Mouse (Mus musculus): Measurements from ENCODE around the gene Bbs5. TPM values are rescaled to one million over a fixed set of nuclear protein-coding genes. Genes with fewer than 3 reads are reported as not detected.
A peak's percentile ranks its signal among the peaks of the same experiment; 100 is the strongest.
"Not testable (repeated sequence)": the region's sequence is repeated elsewhere in the genome, so short reads cannot be mapped to it uniquely, and the experiment has no call there.

Gene Bbs5
- total RNA-seq, 2 experiments from 2014 or later: 5.2 to 19.5 TPM

DNA sequence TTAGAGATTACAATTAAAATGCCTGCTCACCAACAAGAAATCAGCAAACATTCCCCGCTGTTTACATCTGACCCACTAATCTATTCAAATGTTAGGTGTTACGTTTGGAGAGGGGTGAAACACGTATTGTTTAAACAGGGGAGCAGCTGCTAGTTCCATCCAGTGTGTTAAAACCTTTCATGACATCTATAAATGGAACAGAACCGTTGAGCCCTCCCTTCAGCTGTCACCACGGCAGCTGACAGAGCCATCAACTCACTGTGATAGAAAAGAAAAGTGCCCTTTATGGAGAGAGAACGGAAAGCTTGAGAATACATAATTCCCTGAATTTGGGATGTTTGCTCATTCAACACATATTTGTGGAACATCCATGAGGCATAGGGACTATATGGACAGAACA, 21.4 kb downstream of the Bbs5 start:
- ATAC-seq (replicated peaks; ENCODE audit: poor library complexity, severe bottlenecking): no peak

DNA sequence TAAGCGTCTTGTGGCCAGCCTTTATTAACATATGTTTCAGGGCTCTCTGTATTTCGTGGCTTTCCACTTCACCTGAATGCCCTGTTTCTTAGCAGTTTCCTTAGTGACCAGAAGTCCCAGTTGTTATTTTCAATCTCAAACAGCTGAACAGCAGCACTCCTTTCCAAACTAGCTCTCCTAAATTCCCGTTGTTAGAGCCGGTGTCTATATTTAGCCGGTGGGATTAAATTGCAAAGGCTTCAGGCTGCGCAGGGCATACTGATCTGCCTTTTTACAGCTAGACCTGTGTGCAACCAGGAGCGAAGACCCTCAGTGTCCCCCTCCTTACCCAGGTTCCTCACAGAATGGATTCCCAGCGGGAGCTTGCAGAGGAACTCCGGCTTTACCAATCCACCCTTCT, 22.9 kb downstream of the Bbs5 start, which contains the start of gene Klhl41:
Gene Klhl41 (plus strand): TSS at position 268 of the 400 bp plus-strand sequence.
- ATAC-seq (replicated peaks; ENCODE audit: poor library complexity, severe bottlenecking): no peak

DNA sequence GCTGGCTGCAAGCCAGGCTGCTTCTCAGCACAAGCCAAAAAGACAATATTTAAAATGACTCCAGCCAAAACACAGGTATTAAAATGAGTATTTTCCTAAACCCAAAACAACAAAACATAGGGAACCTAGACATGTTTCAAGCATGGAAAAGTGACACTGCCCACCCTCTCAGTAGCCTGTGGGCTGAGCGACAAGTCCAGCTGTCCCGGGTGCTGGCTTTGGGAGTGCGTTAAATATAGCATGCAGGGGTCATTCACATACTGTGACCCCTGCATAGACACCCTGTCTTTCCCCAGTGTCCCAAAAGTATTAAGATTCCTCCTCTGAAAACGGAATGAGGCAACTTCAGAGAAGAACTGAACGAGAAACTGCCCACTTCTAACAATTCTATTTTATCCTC, 26.8 kb downstream of the Bbs5 start:
- no peak for ATAC-seq (replicated peaks; ENCODE audit: poor library complexity, severe bottlenecking)

DNA sequence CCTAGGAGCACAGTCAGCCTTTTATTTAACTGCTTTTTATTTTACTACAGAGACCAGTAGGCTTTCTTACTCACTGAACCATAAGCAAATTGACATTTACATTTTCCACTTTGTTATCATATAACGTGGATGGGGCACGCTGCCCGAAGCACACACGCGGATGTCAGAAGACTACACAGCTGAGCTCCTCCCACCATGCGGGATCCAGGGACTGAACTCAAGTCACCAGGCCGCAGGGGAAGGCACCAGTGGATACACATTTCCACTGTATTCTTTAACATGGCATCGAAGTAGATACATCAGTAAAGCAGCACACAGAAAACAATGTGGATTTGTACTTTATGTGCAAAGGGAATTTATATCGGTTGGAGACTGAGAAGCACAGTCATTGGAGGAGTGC, 28.3 kb downstream of the Bbs5 start:
- ATAC-seq (replicated peaks; ENCODE audit: poor library complexity, severe bottlenecking): no peak

DNA sequence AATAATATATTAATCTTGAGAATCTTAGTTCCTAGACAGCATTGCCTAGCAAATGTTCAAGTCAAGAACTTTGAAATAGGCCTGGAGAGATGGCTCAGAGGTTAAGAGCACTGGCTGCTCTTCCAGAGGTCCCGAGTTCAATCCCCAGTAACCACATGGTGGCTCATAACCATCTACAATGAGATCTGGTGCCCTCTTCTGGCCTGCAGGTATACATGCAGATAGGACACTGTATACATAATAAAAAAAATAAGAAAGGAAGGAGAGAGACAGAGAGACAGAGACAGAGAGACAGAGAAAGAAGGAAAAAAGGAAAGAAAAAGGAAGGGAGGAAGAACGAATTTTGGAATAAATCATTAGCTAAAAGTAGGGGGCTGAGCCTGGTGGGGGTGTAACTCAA, 29.7 kb downstream of the Bbs5 start:
- no peak for ATAC-seq (replicated peaks; ENCODE audit: poor library complexity, severe bottlenecking)

DNA sequence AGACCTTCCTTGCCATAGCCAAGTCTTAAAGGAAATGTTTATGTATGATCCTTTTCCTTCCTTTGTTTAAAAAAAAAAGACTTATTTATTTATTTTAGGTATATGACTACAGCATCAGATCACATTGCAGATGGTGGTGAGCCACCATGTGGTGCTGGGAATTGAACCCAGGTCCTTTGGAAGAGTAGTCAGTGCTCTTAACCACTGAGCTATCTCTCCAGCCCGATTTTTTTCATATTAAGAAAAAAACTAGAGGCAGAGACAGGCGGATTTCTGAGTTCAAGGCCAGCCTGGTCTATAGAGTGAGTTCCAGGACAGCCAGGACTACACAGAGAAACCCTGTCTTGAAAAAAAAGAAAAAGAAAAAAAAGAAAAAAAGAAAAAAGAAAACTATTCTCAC, 30.2 kb downstream of the Bbs5 start:
- not testable (repeated sequence) for ATAC-seq (replicated peaks; ENCODE audit: poor library complexity, severe bottlenecking)

DNA sequence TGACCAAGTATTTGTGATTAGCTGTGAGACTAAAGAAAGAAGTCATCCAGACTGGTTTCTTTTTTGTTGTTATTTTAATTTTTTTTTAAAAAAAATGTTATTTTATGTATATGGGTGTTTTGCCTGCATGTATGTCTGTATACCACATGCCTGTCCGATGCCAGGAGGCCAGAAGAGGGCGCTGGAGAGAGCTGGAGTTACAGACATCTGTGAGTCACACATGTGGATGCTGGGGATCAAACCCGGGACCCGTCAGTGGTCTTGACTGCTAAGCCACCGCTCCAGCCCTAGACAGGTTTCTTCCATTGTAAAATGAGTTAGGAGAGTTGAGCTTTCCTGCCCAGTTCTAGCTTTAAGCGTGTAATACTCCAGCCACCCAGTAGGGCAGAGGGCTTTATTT, 33.0 kb downstream of the Bbs5 start:
- peak; percentile 37; the same call in 1 of the 2 replicates for ATAC-seq (replicated peaks; ENCODE audit: poor library complexity, severe bottlenecking)

DNA sequence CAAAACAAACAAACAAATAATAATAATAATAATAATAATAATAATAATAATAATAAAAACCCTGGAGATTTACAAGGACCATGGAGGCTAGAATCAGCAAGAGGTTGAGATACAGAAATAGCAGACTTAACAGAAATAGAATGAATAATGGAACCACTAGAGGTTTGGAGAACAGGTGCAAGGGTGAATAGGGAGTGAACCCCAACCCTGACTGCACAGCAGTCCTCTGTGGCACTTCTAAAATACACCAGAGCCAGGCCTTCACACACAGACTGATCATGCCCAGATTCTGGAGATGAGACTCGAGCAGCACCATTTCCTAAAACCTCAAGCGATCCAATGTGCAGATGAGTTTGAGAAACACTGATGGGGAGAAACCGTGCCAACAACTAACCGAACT, 35.0 kb downstream of the Bbs5 start:
- ATAC-seq (replicated peaks; ENCODE audit: poor library complexity, severe bottlenecking): no peak

DNA sequence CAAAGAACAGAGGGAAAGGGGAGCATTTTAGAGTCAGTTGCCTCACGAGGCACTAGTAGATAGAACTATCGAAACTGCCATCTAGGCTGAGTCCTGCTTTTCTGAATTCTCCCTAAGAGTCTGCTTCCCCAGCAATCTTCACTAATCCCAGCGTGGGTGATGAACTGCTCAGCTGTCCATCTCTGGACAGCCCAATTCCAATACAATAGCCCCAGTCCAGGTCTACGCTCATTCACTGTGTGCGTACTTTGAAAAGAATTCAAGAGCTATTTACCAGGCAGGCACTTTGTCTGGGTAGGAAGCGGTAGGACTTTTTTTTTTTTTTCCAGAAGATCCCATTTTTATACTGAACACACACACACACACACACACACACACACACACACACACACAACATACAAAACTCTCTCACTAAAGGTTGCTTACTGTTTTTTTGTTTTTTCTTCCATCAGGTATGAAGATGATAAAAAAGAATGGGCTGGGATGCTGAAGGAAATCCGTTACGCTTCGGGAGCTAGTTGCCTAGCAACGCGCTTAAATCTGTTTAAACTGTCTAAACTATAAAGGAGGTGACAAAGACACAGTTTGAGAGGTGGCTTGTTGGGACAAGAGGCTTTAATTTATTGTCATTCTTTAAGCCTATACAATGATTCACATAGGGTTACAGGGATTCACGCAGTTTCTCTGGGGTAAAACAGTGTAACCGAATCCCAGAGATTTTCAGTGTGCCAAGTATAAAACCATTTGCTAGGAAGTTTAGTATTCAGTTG, 36.2 kb downstream of the Bbs5 start:
- no peak for ATAC-seq (replicated peaks; ENCODE audit: poor library complexity, severe bottlenecking)

DNA sequence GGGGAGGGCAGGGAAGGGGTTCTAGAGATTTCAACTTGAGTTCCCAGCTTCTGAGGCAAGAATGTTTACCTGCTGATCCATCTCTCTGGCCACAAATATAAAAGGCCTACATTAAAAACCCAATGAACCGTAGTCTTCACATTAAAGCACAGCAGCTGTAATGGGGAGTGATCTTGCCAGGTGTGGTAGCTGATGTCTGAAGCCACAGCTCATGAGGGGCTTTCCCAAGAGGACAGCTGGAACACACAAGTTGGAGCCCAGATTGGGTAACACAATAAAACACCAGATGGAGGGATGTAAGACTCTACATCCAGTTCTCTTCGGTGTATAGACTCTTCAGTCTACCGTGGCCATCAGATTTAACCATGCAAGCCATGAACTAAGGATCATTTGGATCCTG, 37.5 kb downstream of the Bbs5 start:
- no peak for ATAC-seq (replicated peaks; ENCODE audit: poor library complexity, severe bottlenecking)

DNA sequence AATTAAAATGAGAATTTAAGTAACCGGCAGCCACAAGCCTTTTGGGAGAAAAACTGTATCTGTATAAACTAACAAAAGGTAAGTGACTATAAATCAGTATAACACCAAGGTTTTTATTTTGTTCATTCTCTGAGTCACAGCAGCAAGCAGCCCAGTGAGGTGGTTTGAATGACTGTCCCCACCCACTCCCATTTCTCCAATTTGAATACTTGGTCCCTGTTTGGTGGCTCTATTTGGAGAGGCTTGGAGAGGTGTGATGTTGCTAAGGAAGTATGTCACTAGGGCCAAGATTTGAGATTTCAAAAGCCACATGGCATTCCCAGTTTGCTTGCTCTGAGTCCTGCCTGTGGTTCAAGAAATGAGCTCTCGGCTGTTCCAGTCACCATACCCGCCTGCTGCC, 43.2 kb downstream of the Bbs5 start:
- ATAC-seq (replicated peaks; ENCODE audit: poor library complexity, severe bottlenecking): no peak

DNA sequence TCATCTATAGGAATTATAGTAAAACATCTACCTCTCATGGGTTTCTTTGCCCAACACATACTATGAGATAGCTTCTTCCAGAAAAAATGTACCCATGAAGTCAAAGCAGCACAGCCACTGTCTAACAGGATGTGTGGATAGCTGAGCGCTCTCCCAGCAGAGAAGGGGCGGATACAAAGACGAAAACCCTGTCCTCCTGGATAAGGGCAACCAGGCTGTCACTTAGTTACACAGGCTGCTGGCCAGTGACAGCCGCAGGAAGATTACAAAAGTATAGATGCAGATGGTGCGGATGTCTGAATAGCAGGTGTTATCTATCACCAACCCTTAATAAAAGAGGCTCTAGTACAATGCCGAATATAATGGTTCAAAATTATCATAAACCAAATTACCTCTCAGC, 43.9 kb downstream of the Bbs5 start:
- no peak for ATAC-seq (replicated peaks; ENCODE audit: poor library complexity, severe bottlenecking)

DNA sequence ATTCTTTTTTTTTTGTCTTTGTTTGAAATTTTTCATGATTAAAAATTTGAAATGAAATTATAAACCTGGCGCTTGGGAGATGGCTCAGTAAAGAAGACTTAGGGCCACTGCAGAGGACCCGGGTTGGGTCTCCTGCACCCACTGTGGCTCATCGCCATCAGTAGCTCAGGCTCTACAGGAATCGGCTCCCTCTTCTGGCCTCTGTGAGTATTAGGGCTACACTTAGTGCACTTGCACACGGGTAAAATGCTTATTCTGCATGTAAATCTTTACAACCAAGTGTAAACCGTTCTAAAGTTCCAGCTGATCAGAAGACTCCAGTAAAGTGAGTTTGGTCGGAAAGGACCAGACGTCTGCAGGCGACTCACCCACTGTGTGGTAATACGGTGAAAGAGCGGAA, 46.5 kb downstream of the Bbs5 start:
- no peak for ATAC-seq (replicated peaks; ENCODE audit: poor library complexity, severe bottlenecking)

DNA sequence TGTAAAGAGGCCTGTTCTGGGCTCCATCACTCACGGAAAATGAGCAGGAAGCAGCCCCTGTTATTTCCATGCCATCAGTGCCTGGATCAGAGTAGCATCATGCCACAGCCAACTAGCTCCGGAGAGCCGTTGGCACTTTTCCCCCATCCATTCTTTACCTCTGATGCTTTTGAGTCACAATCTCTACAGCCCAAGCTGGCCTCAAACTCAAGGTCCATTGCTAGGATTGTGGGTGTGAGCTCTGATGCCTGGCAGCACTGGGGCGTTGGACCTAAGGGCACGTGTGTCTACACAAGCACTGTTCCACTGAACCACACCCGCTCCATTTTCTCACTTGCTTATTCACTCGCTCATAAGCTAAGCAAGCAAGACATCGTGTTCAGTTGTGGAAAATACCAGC, 53.5 kb downstream of the Bbs5 start:
- ATAC-seq (replicated peaks; ENCODE audit: poor library complexity, severe bottlenecking): no peak

DNA sequence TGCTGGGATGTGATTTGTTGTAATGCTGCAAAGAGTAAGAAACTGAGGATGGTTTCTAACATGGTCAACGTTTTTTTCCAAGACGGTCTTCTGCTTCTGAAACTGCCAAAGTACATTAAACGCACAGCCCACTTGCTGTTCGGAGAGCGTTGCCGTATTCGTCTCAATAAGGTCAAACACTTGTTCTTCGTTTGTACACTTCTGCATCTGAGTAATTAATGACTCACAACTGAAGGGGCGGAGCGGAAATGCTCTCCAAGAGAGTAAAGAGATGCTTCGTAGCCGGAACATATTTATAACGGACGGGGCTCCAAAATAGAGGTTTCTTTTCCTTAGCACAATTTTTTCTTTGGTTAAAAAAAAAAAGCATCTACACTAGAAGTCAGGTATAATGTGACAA, 65.2 kb downstream of the Bbs5 start:
- no peak for ATAC-seq (replicated peaks; ENCODE audit: poor library complexity, severe bottlenecking)

DNA sequence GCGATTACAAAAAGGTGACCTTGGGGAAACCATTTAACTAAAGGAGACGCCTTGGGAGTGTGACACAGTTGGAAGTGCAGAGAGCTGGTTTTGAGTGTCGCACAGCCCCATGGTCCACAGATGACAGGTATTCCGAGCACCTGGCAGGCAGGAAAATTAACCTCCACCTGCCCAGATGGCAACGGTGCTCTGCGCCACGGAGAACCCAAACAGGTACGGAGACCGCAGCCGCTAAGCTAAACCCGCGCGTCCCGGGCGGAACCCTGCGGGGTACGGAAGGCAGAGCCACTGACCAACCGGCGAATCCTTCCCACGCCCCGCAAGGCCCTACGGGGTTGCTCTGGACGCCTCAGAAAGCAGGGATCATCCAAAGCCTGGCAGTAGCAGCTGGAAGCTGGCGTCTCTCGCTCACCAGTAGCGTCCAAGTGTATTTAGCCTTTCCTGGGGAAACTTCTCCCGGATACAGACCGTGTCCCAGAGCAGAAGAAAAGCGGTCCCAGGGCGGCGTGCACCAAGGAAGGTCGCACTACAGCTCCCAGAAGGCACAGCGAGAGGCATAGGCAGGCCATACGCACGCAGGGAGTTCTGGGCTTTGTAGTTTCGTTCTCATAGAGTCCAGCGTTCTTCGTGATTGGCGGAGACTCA, 66.1 kb downstream of the Bbs5 start, which contains the start of gene Fastkd1:
Gene Fastkd1 (minus strand): TSS at position 536 of the 645 bp plus-strand sequence.
- ATAC-seq (replicated peaks; ENCODE audit: poor library complexity, severe bottlenecking): peak; percentile 95

DNA sequence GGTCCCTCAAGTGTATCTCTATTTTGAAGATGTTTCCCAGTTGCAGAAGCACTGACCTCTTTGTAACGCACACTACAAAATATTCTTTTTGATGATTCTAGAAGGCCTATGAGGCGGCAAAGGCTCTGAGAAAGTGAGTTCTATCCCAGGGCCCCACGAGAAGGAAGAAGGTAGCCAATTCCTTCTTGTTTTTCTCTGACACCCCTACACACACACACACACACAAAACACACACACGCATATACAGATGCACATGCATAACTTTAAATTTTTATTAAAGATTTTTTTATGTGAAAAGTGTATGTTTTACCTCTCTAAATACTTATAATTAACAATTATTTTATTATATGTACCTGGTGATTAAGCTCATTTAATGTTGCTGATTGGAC, 66.6 kb downstream of the Bbs5 start:
- no peak for ATAC-seq (replicated peaks; ENCODE audit: poor library complexity, severe bottlenecking)

DNA sequence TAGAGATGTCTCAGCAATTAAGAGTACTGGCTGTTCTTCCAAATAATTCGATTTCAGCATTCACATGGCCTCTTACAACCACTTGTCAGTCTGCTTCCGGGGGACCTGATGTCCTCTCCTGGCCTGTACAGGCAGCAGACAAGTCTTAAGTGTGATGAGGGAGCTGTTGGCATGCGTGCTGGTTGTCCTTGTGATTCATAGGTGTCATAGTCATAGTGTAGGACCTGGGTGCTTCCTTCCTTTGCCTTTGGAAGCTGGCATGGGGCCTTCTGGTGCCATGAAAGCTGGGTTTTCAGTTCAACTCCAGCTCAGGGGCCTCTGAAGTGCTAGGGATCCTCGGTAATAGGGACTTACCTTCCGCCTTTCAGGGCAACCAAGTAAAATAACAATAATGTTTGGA, 67.2 kb downstream of the Bbs5 start:
- no peak for ATAC-seq (replicated peaks; ENCODE audit: poor library complexity, severe bottlenecking)

DNA sequence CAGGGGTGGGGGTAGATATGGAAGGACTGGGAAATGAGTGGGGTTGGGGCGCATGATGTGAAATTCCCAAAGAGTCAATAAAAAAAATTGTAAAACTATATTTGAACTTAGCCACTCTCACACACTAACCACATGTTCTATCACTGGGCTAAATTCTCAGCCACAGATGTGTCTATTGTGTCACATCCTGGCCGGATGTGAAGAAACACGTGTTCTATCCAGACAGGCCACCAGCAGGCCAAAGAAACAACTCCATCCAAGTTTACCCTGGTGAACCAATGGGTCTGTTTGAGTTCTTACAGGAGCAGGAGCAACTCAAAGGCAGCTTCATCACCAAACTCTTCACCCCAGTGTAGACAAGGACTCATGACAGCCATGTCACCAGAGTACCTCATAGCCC, 69.5 kb downstream of the Bbs5 start:
- peak; percentile 67 for ATAC-seq (replicated peaks; ENCODE audit: poor library complexity, severe bottlenecking)

Data from granulocyte monocyte progenitor cell, adult 5-6 weeks (primary cell).